Mouse (Mus musculus): ENCODE data around the gene Cyp4f17.

- no peak for TF ChIP-seq EP300 (IDR thresholded peaks at IDR 0.05; ENCODE audit: low read depth)
- no peak for TF ChIP-seq CTCF (IDR thresholded peaks at IDR 0.05; ENCODE audit: low read depth)
These were observed 24.1 kb upstream of the Cyp4f17 start for GRCm38 (mm10) chr17:32481766-32482165.
